ENCODE assay signal across 8 mouse cellular contexts in the genomic region with DNA sequence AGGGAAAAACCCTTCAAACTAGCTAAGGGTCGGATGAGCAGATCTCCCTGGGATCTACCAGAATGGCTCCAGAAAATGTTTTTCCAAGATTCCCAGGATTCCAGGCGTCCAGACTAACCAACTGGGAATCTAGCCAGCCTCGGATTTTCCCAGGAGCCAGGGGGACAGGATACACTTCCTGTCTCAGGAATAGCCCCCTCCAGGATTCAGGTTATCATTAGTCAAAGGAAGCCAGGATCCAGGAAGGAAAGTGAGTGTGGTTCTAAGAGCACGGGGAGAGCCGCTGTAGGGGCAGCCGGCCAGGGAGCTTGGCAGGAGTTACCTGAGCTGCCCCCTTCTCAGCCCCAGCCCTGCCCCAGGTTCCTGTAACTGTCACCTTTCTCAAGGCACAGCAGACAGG. TPM values are rescaled to one million over a fixed set of nuclear protein-coding genes. Genes with fewer than 3 reads are reported as not detected.
DNase-seq lines count a peak whose midpoint lies in the region; ATAC-seq lines count a peak whose summit lies in the region.

No protein-coding gene starts in this region.

- DNase-seq in hindbrain, embryonic 11.5 days (ENCODE audit: low spot score) = no peak
- peak; percentile 46 for DNase-seq in embryonic facial prominence, embryonic 14.5 days (ENCODE audit: low spot score)
- peak; percentile 64 to 73 for DNase-seq in heart, postnatal 14 days
- no peak for DNase-seq in thymus, postnatal 10 days (ENCODE audit: low spot score in 2 of 2)
- no peak for DNase-seq in T-cell, adult 2 months (ENCODE audit: low spot score)
- no peak for DNase-seq in spleen, postnatal 4 days (ENCODE audit: low spot score in 2 of 2)

- H3K4me2 ChIP-seq in hindbrain, embryonic 13.5 days = no peak overlapping the region
- no peak overlapping the region for H3K4me2 ChIP-seq in hindbrain, embryonic 11.5 days (replicated peaks; ENCODE audit: low read depth, low read length)
- no peak overlapping the region for H3K4me2 ChIP-seq in embryonic facial prominence, embryonic 14.5 days (ENCODE audit: low read depth, low read length)
- H3K4me2 ChIP-seq in limb, embryonic 15.5 days = no peak overlapping the region

- intact Hi-C loops in heart, postnatal 14 days (cut with DNase I) = no loop called here

- no peaks in the 10 kb centered on the region for H3K27me3 ChIP-seq in hindbrain, embryonic 13.5 days
- H3K27me3 ChIP-seq in hindbrain, embryonic 11.5 days (ENCODE audit: control insufficient read depth, insufficient read depth, low read length) = no peaks in the 10 kb centered on the region
- no peaks in the 10 kb centered on the region for H3K27me3 ChIP-seq in embryonic facial prominence, embryonic 14.5 days (replicated peaks; ENCODE audit: control insufficient read depth, insufficient read depth, low read length)
- no peaks in the 10 kb centered on the region for H3K27me3 ChIP-seq in limb, embryonic 15.5 days

- 88% methylated on average over 6 of the region's 6 CpGs for WGBS in hindbrain, embryonic 13.5 days
- WGBS in hindbrain, embryonic 11.5 days = 84% methylated on average over 6 of the region's 6 CpGs
- WGBS in embryonic facial prominence, embryonic 14.5 days = 59% methylated on average over 6 of the region's 6 CpGs
- 70% methylated on average over 6 of the region's 6 CpGs for WGBS in limb, embryonic 15.5 days

- H3K4me3 ChIP-seq in hindbrain, embryonic 13.5 days = no peak overlapping the region
- H3K4me3 ChIP-seq in hindbrain, embryonic 11.5 days (ENCODE audit: low read depth, low read length) = no peak overlapping the region
- H3K4me3 ChIP-seq in embryonic facial prominence, embryonic 14.5 days (ENCODE audit: low read depth, low read length) = no peak overlapping the region
- no peak overlapping the region for H3K4me3 ChIP-seq in limb, embryonic 15.5 days

- no peaks in the 10 kb centered on the region for H3K9me3 ChIP-seq in hindbrain, embryonic 13.5 days
- H3K9me3 ChIP-seq in hindbrain, embryonic 11.5 days (ENCODE audit: control insufficient read depth, low read length) = no peaks in the 10 kb centered on the region
- H3K9me3 ChIP-seq in embryonic facial prominence, embryonic 14.5 days (ENCODE audit: control insufficient read depth, low read length) = no peaks in the 10 kb centered on the region
- H3K9me3 ChIP-seq in limb, embryonic 15.5 days = no peaks in the 10 kb centered on the region

- H3K36me3 ChIP-seq in hindbrain, embryonic 13.5 days = peaks cover 47% of the 10 kb centered on the region
- H3K36me3 ChIP-seq in hindbrain, embryonic 11.5 days (ENCODE audit: control insufficient read depth, insufficient read depth, low read length) = no peaks in the 10 kb centered on the region; the same call in 1 of the 2 replicates
- H3K36me3 ChIP-seq in embryonic facial prominence, embryonic 14.5 days (ENCODE audit: control insufficient read depth, insufficient read depth, low read length) = peaks cover 54% of the 10 kb centered on the region
- peaks cover 60% of the 10 kb centered on the region for H3K36me3 ChIP-seq in limb, embryonic 15.5 days

- H3K4me1 ChIP-seq in hindbrain, embryonic 13.5 days (replicated peaks) = peaks cover 14% of the 10 kb centered on the region
- no peaks in the 10 kb centered on the region; the same call in 1 of the 2 replicates for H3K4me1 ChIP-seq in hindbrain, embryonic 11.5 days (replicated peaks; ENCODE audit: control insufficient read depth, insufficient read depth, low read length)
- peaks cover 10% of the 10 kb centered on the region for H3K4me1 ChIP-seq in embryonic facial prominence, embryonic 14.5 days (ENCODE audit: control insufficient read depth, insufficient read depth, low read length)
- H3K4me1 ChIP-seq in limb, embryonic 15.5 days = peaks cover 14% of the 10 kb centered on the region; the same call in 1 of the 2 replicates

- no peak for ATAC-seq in hindbrain, embryonic 13.5 days (ENCODE audit: low FRiP score)
- no peak for ATAC-seq in hindbrain, embryonic 11.5 days (ENCODE audit: low FRiP score)
- ATAC-seq in embryonic facial prominence, embryonic 14.5 days (ENCODE audit: low read depth) = no peak
- ATAC-seq in limb, embryonic 15.5 days (ENCODE audit: insufficient number of reproducible peaks, low FRiP score, low TSS enrichment, low read depth) = no peak

- no peak overlapping the region for H3K9ac ChIP-seq in hindbrain, embryonic 13.5 days
- H3K9ac ChIP-seq in hindbrain, embryonic 11.5 days (ENCODE audit: low read depth, low read length) = no peak overlapping the region
- no peak overlapping the region for H3K9ac ChIP-seq in embryonic facial prominence, embryonic 14.5 days (ENCODE audit: low read depth, low read length)
- H3K9ac ChIP-seq in limb, embryonic 15.5 days = no peak overlapping the region

- peak overlapping the region; percentile 32 for H3K27ac ChIP-seq in hindbrain, embryonic 13.5 days
- no peak overlapping the region for H3K27ac ChIP-seq in hindbrain, embryonic 11.5 days (ENCODE audit: low read depth, low read length)
- H3K27ac ChIP-seq in embryonic facial prominence, embryonic 14.5 days (replicated peaks; ENCODE audit: low read depth, low read length) = no peak overlapping the region; the same call in 1 of the 2 replicates
- peak overlapping the region; percentile 39 for H3K27ac ChIP-seq in limb, embryonic 15.5 days

RNA-seq across cellular contexts. Expression of gene Tnfaip1, which starts 5.1 kb away (rescaled TPM):
- 51.9 and 52.4 TPM in 2 replicates for polyA plus RNA-seq in hindbrain, embryonic 13.5 days (2015; fragmentation: Nextera tagmentation; extraction: Ambion mirVana)
- polyA plus RNA-seq in hindbrain, embryonic 11.5 days (2014; fragmentation: Nextera tagmentation; extraction: Ambion mirVana) = 63.3 and 66.5 TPM in 2 replicates
- polyA plus RNA-seq in embryonic facial prominence, embryonic 14.5 days (2014; fragmentation: Nextera tagmentation; extraction: Ambion mirVana) = 76.0 and 83.0 TPM in 2 replicates
- 10 to 100 TPM; 47.7 to 50.7 TPM for total RNA-seq in heart, postnatal 14 days (2021)
- 95.1 and 95.3 TPM in 2 replicates for polyA plus RNA-seq in limb, embryonic 15.5 days (2015; fragmentation: Nextera tagmentation; extraction: Ambion mirVana)

RNA-seq across cellular contexts. Expression of gene Ift20, which starts 5.1 kb away (rescaled TPM):
- 118 and 124 TPM in 2 replicates for polyA plus RNA-seq in hindbrain, embryonic 13.5 days (2015; fragmentation: Nextera tagmentation; extraction: Ambion mirVana)
- 107 and 111 TPM in 2 replicates for polyA plus RNA-seq in hindbrain, embryonic 11.5 days (2014; fragmentation: Nextera tagmentation; extraction: Ambion mirVana)
- polyA plus RNA-seq in embryonic facial prominence, embryonic 14.5 days (2014; fragmentation: Nextera tagmentation; extraction: Ambion mirVana) = 172 and 178 TPM in 2 replicates
- total RNA-seq in heart, postnatal 14 days (2021) = 10 to 100 TPM; 48.4 to 50.0 TPM
- polyA plus RNA-seq in limb, embryonic 15.5 days (2015; fragmentation: Nextera tagmentation; extraction: Ambion mirVana) = 196 and 206 TPM in 2 replicates

RNA-seq across cellular contexts. Expression of gene Poldip2, which starts 19.1 kb away (rescaled TPM):
- polyA plus RNA-seq in hindbrain, embryonic 13.5 days (2015; fragmentation: Nextera tagmentation; extraction: Ambion mirVana) = 185 and 190 TPM in 2 replicates
- 131 and 144 TPM in 2 replicates for polyA plus RNA-seq in hindbrain, embryonic 11.5 days (2014; fragmentation: Nextera tagmentation; extraction: Ambion mirVana)
- 152 and 156 TPM in 2 replicates for polyA plus RNA-seq in embryonic facial prominence, embryonic 14.5 days (2014; fragmentation: Nextera tagmentation; extraction: Ambion mirVana)
- total RNA-seq in heart, postnatal 14 days (2021) = 100 to 1,000 TPM; 153 to 155 TPM
- 163 and 177 TPM in 2 replicates for polyA plus RNA-seq in limb, embryonic 15.5 days (2015; fragmentation: Nextera tagmentation; extraction: Ambion mirVana)

RNA-seq across cellular contexts. Expression of gene Tmem199, which starts 19.1 kb away (rescaled TPM):
- 93.6 and 101 TPM in 2 replicates for polyA plus RNA-seq in hindbrain, embryonic 13.5 days (2015; fragmentation: Nextera tagmentation; extraction: Ambion mirVana)
- polyA plus RNA-seq in hindbrain, embryonic 11.5 days (2014; fragmentation: Nextera tagmentation; extraction: Ambion mirVana) = 91.3 and 95.8 TPM in 2 replicates
- 39.0 and 39.8 TPM in 2 replicates for polyA plus RNA-seq in embryonic facial prominence, embryonic 14.5 days (2014; fragmentation: Nextera tagmentation; extraction: Ambion mirVana)
- total RNA-seq in heart, postnatal 14 days (2021) = 10 to 100 TPM; 11.7 to 12.1 TPM
- 39.7 and 41.9 TPM in 2 replicates for polyA plus RNA-seq in limb, embryonic 15.5 days (2015; fragmentation: Nextera tagmentation; extraction: Ambion mirVana)

RNA-seq across cellular contexts. Expression of gene Tmem97, which starts 19.5 kb away (rescaled TPM):
- polyA plus RNA-seq in hindbrain, embryonic 13.5 days (2015; fragmentation: Nextera tagmentation; extraction: Ambion mirVana) = 28.5 and 30.5 TPM in 2 replicates
- 72.0 and 73.8 TPM in 2 replicates for polyA plus RNA-seq in hindbrain, embryonic 11.5 days (2014; fragmentation: Nextera tagmentation; extraction: Ambion mirVana)
- 86.9 and 88.2 TPM in 2 replicates for polyA plus RNA-seq in embryonic facial prominence, embryonic 14.5 days (2014; fragmentation: Nextera tagmentation; extraction: Ambion mirVana)
- total RNA-seq in heart, postnatal 14 days (2021) = 10 to 100 TPM in 1 of 2 experiments, 1 to 10 TPM in 1; 8.8 to 10.3 TPM
- polyA plus RNA-seq in limb, embryonic 15.5 days (2015; fragmentation: Nextera tagmentation; extraction: Ambion mirVana) = 89.3 and 92.7 TPM in 2 replicates

Comparison
In these comparisons a context has a peak if more than half of its experiments do, and no peak if none do; other contexts are left out.
1. H3K27ac ChIP-seq: peak in hindbrain, embryonic 13.5 days (single experiment) and limb, embryonic 15.5 days (single experiment); none in hindbrain, embryonic 11.5 days (single experiment) and embryonic facial prominence, embryonic 14.5 days (single experiment).
2. DNase-seq: peak in embryonic facial prominence, embryonic 14.5 days (single experiment) and heart, postnatal 14 days (2 of 2); none in hindbrain, embryonic 11.5 days (single experiment), thymus, postnatal 10 days (0 of 2), T-cell, adult 2 months (single experiment) and spleen, postnatal 4 days (0 of 2).